Mouse (Mus musculus): ENCODE measurements around the gene Camkk1.

- TF ChIP-seq TBP (IDR thresholded peaks at IDR 0.05; ENCODE audit: low read depth, low read length) = no peak
- TF ChIP-seq CTCF (IDR thresholded peaks at IDR 0.05 in 2 of 3, conservative IDR thresholded peaks at IDR 0.05 in 1 of 3; ENCODE audit: control insufficient read depth in 1 of 3, insufficient read depth in 1 of 3, low read depth in 2 of 3, low read length in 3 of 3, poor library complexity in 1 of 3, severe bottlenecking in 1 of 3) = no peak
- no peak for TF ChIP-seq POLR2A (IDR thresholded peaks at IDR 0.05; ENCODE audit: control insufficient read depth in 1 of 2, insufficient read depth in 1 of 2, low read depth in 1 of 2, low read length in 2 of 2, poor library complexity in 1 of 2)
- TF ChIP-seq UBTF (IDR thresholded peaks at IDR 0.05; ENCODE audit: borderline replicate concordance, insufficient read depth, low read depth, low read length) = no peak
- no peak for TF ChIP-seq JUND (IDR thresholded peaks at IDR 0.05; ENCODE audit: low read depth, low read length)
- no peak for TF ChIP-seq GABPA (IDR thresholded peaks at IDR 0.05; ENCODE audit: low read depth, low read length)
- TF ChIP-seq GATA1 (IDR thresholded peaks at IDR 0.05; ENCODE audit: low read depth, low read length) = no peak
- TF ChIP-seq USF1 (IDR thresholded peaks at IDR 0.05; ENCODE audit: low read depth, low read length) = no peak
- no peak for TF ChIP-seq SMC3 (IDR thresholded peaks at IDR 0.05; ENCODE audit: low read depth, low read length)
- TF ChIP-seq TAL1 (IDR thresholded peaks at IDR 0.05; ENCODE audit: low read length) = no peak
- TF ChIP-seq RCOR1 (IDR thresholded peaks at IDR 0.05; ENCODE audit: low read depth, low read length) = no peak
- no peak for TF ChIP-seq MYB (IDR thresholded peaks at IDR 0.05; ENCODE audit: low read depth, low read length)
Measured at GRCm38 (mm10) chr11:73084804-73085231, 66.0 kb downstream of the Camkk1 start.
